Mouse (Mus musculus): ENCODE data around the gene Mrpl53.

- TF ChIP-seq CTCF (conservative IDR thresholded peaks at IDR 0.05; ENCODE audit: insufficient read depth, insufficient read length, low read depth, low read length) (no peak), POLR2A (IDR thresholded peaks at IDR 0.05; ENCODE audit: low read depth, low read length) (no peak)
Observed at GRCm38 (mm10) chr6:83145805-83146204, 37.0 kb downstream of the Mrpl53 start.

All from kidney, adult 2 months (tissue).